Mouse (Mus musculus): ENCODE data around the gene Sugct.

GRCm38 (mm10) chr13:17288377-17288776 lies 407.0 kb downstream of the Sugct start:
- TF ChIP-seq POLR2A (IDR thresholded peaks at IDR 0.05; ENCODE audit: insufficient read length, low read depth): no peak
- TF ChIP-seq USF1 (IDR thresholded peaks at IDR 0.05; ENCODE audit: low read depth): no peak
- no peak for TF ChIP-seq MYOD1 (IDR thresholded peaks at IDR 0.05; ENCODE audit: control insufficient read depth in 1 of 3, insufficient read length in 2 of 3, low read depth in 2 of 3)
- TF ChIP-seq MAX (IDR thresholded peaks at IDR 0.05; ENCODE audit: low read depth): no peak
- no peak for TF ChIP-seq MYOG (IDR thresholded peaks at IDR 0.05; ENCODE audit: control insufficient read depth in 1 of 3, insufficient read depth in 1 of 3, insufficient read length in 2 of 3, low read depth in 2 of 3)
- TF ChIP-seq E2F4 (IDR thresholded peaks at IDR 0.05; ENCODE audit: insufficient read depth): no peak
- no peak for TF ChIP-seq POLR2AphosphoS2 (IDR thresholded peaks at IDR 0.05; ENCODE audit: insufficient read length, low read depth)
- no peak for TF ChIP-seq TCF12 (IDR thresholded peaks at IDR 0.05; ENCODE audit: insufficient read depth, poor library complexity, severe bottlenecking)
